Mouse (Mus musculus) liver, embryonic 13.5 days (tissue): ENCODE results near the gene Adamts9. TPM values are rescaled to one million over a fixed set of nuclear protein-coding genes. Genes with fewer than 3 reads are reported as not detected.

Experiments
- ATAC-seq: fragments of 200-750 bp; cut with Nextera tagmentation; 2 replicates; pipeline ENCODE4 v1.8.0; 2017; ENCODE audit warnings: low read depth, mild to moderate bottlenecking, moderate number of reproducible peaks, moderate library complexity
- DNase-seq: peaks from one replicate; pipeline ENCODE4 v3.0.0; 2022
- H3K27ac ChIP-seq: fragments of 300-500 bp; sonication (generic); 2 replicates; pipeline ENCODE4 v1.5.1; 2015; ENCODE audit warnings: moderate library complexity, mild to moderate bottlenecking, inconsistent platforms
- H3K27me3 ChIP-seq: fragments of 300-500 bp; sonication (generic); 2 replicates; pipeline ENCODE4 v1.6.1; 2015; ENCODE audit warnings: mild to moderate bottlenecking, inconsistent platforms
- H3K36me3 ChIP-seq: fragments of 300-500 bp; sonication (generic); 2 replicates; pipeline ENCODE4 v1.6.1; 2015; ENCODE audit warnings: mild to moderate bottlenecking, inconsistent platforms
- H3K4me1 ChIP-seq: fragments of 300-500 bp; sonication (generic); replicated peaks from 2 replicates; pipeline ENCODE4 v1.6.1; 2015; ENCODE audit warnings: inconsistent platforms
- H3K4me2 ChIP-seq: fragments of 300-500 bp; sonication (generic); 2 replicates; pipeline ENCODE4 v1.6.1; 2015; ENCODE audit warnings: inconsistent platforms, mild to moderate bottlenecking, moderate library complexity
- H3K4me3 ChIP-seq: fragments of 300-500 bp; sonication (generic); replicated peaks from 2 replicates; pipeline ENCODE4 v1.5.1; 2015; ENCODE audit warnings: mild to moderate bottlenecking, inconsistent platforms
- H3K9ac ChIP-seq: fragments of 300-500 bp; sonication (generic); 2 replicates; pipeline ENCODE4 v1.6.1; 2015; ENCODE audit warnings: mild to moderate bottlenecking, inconsistent platforms
- H3K9me3 ChIP-seq: fragments of 300-500 bp; sonication (generic); replicated peaks from 2 replicates; pipeline ENCODE4 v1.6.1; 2016; ENCODE audit warnings: inconsistent platforms
- WGBS: fragments of 180-500 bp; shearing (Covaris S2); methylation state at CpG from one replicate; pipeline ENCODE4 v1.1.7; 2015; ENCODE audit not compliant: insufficient replicate concordance; 5-methylcytosine and 5-hydroxymethylcytosine counted together
- polyA plus RNA-seq: library from polyadenylated mRNA; unstranded; fragments of >200 nt; fragmentation: Nextera tagmentation; extraction: Ambion mirVana; gene quantifications from 2 replicates; pipeline ENCODE4 v1.2.1, GENCODE M21; 2015

Gene Adamts9
- polyA plus RNA-seq, 1 experiment from 2014 or later = 0.91 TPM

- no peak overlapping the region for H3K27ac ChIP-seq
- no peak for DNase-seq
- no peaks in the 10 kb centered on the region for H3K9me3 ChIP-seq
- ATAC-seq = no peak
- H3K36me3 ChIP-seq = no peaks in the 10 kb centered on the region
- 86% methylated on average over 11 of the region's 11 CpGs for whole genome bisulfite sequencing
- H3K27me3 ChIP-seq = no peaks in the 10 kb centered on the region
- H3K4me1 ChIP-seq = no peaks in the 10 kb centered on the region
- H3K4me2 ChIP-seq = no peak overlapping the region
- H3K4me3 ChIP-seq = no peak overlapping the region
- no peak overlapping the region for H3K9ac ChIP-seq
Measured at GRCm38 (mm10) chr6:92802421-92802820, 140.9 kb downstream of the Adamts9 start.

- Histone ChIP-seq H3K4me1 (no peaks in the 10 kb centered on the region), H3K4me2 (no peak overlapping the region), H3K27ac (no peak overlapping the region), H3K4me3 (no peak overlapping the region), H3K27me3 (no peaks in the 10 kb centered on the region), H3K36me3 (no peaks in the 10 kb centered on the region), H3K9ac (no peak overlapping the region), H3K9me3 (no peaks in the 10 kb centered on the region)
- 66% methylated on average over 2 of the region's 2 CpGs for WGBS
- ATAC-seq (no peak), DNase-seq (no peak)
Measured at GRCm38 (mm10) chr6:92801462-92801861, 141.8 kb downstream of the Adamts9 start.

DNA sequence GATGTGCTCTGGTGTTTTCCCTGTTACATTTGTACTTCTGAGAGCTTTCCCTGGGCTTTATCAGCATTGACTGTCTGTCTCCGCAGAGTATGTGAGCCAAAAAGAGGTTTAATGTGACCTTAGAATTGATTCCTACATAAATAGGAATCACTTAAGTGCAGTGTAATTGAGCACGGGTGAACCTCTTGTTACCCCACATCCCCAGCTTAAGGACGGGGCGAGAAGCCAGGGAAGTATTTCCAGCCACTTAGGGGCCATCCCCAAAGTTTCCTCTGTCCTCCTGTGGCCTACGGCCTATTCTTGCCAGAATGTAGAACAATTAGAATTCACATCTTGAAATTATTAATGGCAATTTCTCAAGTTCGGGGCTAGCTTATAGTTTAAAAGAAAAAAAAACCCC, 149.5 kb downstream of the Adamts9 start:
- Histone ChIP-seq H3K27ac (no peak overlapping the region), H3K4me3 (no peak overlapping the region), H3K9me3 (no peaks in the 10 kb centered on the region), H3K4me1 (no peaks in the 10 kb centered on the region), H3K9ac (no peak overlapping the region), H3K36me3 (no peaks in the 10 kb centered on the region), H3K4me2 (no peak overlapping the region), H3K27me3 (no peaks in the 10 kb centered on the region)
- 67% methylated on average over 6 of the region's 6 CpGs for WGBS
- ATAC-seq (no peak), DNase-seq (no peak)

GRCm38 (mm10) chr6:92787376-92787712, 155.9 kb downstream of the Adamts9 start:
- Histone ChIP-seq H3K27me3 (peaks cover 19% of the 10 kb centered on the region), H3K4me3 (no peak overlapping the region), H3K9ac (no peak overlapping the region), H3K27ac (no peak overlapping the region), H3K36me3 (no peaks in the 10 kb centered on the region), H3K9me3 (no peaks in the 10 kb centered on the region), H3K4me2 (no peak overlapping the region), H3K4me1 (no peaks in the 10 kb centered on the region)
- peak; percentile 14 for DNase-seq
- no peak for ATAC-seq
- WGBS = 3% methylated on average over 11 of the region's 12 CpGs

DNA sequence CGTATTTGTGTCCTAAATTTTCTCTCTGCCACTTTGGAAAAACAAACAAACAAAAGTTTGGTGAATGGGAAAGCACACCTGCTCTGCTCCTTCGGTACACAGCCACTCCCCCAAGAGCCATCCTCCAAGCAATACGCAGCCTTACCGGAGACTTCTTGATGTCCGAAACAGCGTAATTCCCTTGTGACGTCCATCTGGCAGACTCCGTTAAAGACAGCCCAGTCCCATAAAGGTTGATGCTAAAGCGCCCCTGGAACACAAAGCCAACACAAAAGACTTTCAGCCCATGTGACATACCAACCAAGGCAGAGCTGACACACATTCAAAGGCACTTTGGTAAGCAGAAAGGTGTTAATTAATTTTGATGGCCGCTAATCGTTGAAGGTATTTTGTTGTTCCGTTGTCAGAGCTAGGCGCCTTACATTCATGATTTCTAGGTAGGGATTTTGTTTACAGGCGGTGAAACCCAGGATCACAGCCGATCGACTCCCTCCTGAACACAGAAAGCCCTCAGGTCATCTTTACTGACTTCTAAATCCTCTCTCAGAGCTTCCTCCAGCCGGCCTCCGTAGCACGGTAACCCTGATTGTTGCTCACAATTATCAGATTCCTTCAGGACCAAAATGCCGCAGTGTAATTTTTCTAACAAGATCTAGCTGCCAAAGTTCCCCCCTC, 156.5 kb downstream of the Adamts9 start:
- Histone ChIP-seq H3K9ac (no peak overlapping the region), H3K4me2 (no peak overlapping the region), H3K4me3 (no peak overlapping the region), H3K27ac (no peak overlapping the region), H3K27me3 (peaks cover 19% of the 10 kb centered on the region), H3K36me3 (no peaks in the 10 kb centered on the region), H3K9me3 (no peaks in the 10 kb centered on the region), H3K4me1 (no peaks in the 10 kb centered on the region)
- WGBS = 14% methylated on average over 20 of the region's 20 CpGs
- ATAC-seq (no peak), DNase-seq (no peak)

DNA sequence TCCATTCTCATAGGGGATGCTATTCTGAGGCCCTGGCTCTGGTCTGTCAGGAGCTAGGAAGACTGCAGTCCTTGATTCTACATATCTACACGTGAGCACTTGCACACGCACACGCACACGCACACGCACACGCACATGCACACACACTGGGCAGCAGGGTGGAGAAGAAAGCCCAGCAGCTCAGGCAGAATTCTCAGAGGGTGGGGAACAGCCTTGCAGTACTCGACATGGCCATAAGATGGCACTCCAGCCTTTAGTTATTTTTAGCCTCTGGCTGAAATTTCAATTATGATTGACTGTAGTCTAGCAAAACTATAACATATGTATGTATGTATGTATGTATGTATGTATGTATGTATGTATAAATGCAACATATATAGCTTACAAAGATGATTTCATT, 158.5 kb downstream of the Adamts9 start:
- no peak for DNase-seq
- Histone ChIP-seq H3K9me3 (no peaks in the 10 kb centered on the region), H3K4me3 (no peak overlapping the region), H3K36me3 (no peaks in the 10 kb centered on the region), H3K9ac (no peak overlapping the region), H3K27ac (no peak overlapping the region), H3K4me2 (no peak overlapping the region), H3K27me3 (peaks cover 19% of the 10 kb centered on the region), H3K4me1 (no peaks in the 10 kb centered on the region)
- no peak for ATAC-seq
- WGBS = 13% methylated on average over 7 of the region's 7 CpGs

- Histone ChIP-seq H3K36me3 (no peaks in the 10 kb centered on the region), H3K27me3 (peaks cover 12% of the 10 kb centered on the region), H3K4me1 (no peaks in the 10 kb centered on the region), H3K27ac (no peak overlapping the region), H3K4me2 (no peak overlapping the region), H3K9ac (no peak overlapping the region), H3K9me3 (no peaks in the 10 kb centered on the region), H3K4me3 (no peak overlapping the region)
- DNase-seq = no peak
- WGBS = 74% methylated on average over 6 of the region's 6 CpGs
- ATAC-seq = no peak
Measured at GRCm38 (mm10) chr6:92781446-92781845, 161.8 kb downstream of the Adamts9 start.

DNA sequence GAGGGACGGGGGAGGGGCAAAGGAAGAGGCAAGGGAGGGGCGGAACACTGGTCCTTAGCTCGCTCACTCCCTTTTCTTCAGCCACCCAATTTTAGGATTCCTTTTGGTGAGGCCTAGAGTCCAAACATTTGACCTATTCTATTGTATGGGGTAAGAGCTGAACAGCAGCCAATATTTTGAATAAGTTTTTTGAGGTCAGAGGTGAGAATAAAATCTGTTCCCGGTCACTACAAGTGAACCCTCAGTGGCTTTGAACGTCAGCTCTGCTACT, 163.4 kb downstream of the Adamts9 start:
- Histone ChIP-seq H3K27me3 (no peaks in the 10 kb centered on the region), H3K4me1 (no peaks in the 10 kb centered on the region), H3K9ac (no peak overlapping the region), H3K36me3 (no peaks in the 10 kb centered on the region), H3K4me2 (no peak overlapping the region), H3K4me3 (no peak overlapping the region), H3K9me3 (no peaks in the 10 kb centered on the region), H3K27ac (no peak overlapping the region)
- ATAC-seq = no peak
- no peak for DNase-seq
- 45% methylated on average over 5 of the region's 5 CpGs for WGBS

DNA sequence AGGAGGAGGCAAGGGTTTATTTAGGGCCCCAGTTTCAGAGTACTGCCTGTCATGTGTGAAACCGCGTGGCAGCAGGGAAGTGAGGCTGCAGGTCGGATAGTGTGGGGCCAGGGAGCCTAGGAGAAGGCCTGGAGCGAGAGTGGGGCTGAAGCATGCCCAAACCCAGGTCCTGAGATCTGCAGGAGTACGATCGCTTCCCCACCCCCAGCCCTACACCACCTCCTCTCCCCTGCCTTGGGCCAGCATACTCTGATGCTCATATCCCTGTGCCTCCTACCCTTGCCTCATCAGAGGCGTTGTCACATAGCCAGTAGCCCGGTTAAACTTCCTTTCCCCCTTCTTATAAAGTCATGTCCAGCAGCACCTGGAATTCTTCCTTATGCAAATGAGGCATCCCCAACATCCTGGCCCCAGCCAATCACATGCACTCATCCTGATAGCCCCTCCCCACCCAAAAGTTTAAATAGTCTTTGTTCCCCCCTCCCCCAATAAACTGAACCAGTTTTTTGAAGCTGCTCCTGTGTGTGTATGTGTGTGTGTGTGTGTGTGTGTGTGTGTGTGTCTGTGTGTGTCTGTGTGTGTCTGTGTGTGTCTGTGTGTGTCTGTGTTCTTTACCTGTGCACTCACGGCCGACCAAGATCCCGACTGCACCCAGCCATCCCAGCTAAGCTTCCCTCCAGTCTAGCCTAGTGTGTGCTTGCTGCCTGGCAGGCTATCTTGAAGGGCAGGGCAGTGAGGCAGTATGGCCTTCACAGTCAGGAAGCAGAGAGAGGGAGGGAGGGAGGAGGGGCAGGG, 164.0 kb downstream of the Adamts9 start:
- Histone ChIP-seq H3K4me3 (no peak overlapping the region), H3K4me2 (no peak overlapping the region), H3K9ac (no peak overlapping the region), H3K36me3 (no peaks in the 10 kb centered on the region), H3K9me3 (no peaks in the 10 kb centered on the region), H3K27me3 (no peaks in the 10 kb centered on the region), H3K4me1 (no peaks in the 10 kb centered on the region), H3K27ac (no peak overlapping the region)
- DNase-seq = no peak
- ATAC-seq = no peak; the same call in 1 of the 2 replicates
- 60% methylated on average over 11 of the region's 11 CpGs for WGBS

- Histone ChIP-seq H3K4me2 (no peak overlapping the region), H3K4me1 (no peaks in the 10 kb centered on the region), H3K27me3 (no peaks in the 10 kb centered on the region), H3K36me3 (no peaks in the 10 kb centered on the region), H3K9me3 (no peaks in the 10 kb centered on the region), H3K27ac (no peak overlapping the region), H3K4me3 (no peak overlapping the region), H3K9ac (no peak overlapping the region)
- ATAC-seq (no peak), DNase-seq (no peak)
- WGBS = 39% methylated on average over 2 of the region's 2 CpGs
Measured at GRCm38 (mm10) chr6:92776356-92776755, 166.9 kb downstream of the Adamts9 start.

GRCm38 (mm10) chr6:92762372-92762771, 180.9 kb downstream of the Adamts9 start:
- Histone ChIP-seq H3K36me3 (no peaks in the 10 kb centered on the region), H3K4me1 (no peaks in the 10 kb centered on the region), H3K27ac (no peak overlapping the region), H3K4me3 (no peak overlapping the region), H3K27me3 (no peaks in the 10 kb centered on the region), H3K4me2 (no peak overlapping the region), H3K9ac (no peak overlapping the region), H3K9me3 (no peaks in the 10 kb centered on the region)
- no peak for DNase-seq
- ATAC-seq = no peak
- 39% methylated on average over 3 of the region's 3 CpGs for WGBS

DNA sequence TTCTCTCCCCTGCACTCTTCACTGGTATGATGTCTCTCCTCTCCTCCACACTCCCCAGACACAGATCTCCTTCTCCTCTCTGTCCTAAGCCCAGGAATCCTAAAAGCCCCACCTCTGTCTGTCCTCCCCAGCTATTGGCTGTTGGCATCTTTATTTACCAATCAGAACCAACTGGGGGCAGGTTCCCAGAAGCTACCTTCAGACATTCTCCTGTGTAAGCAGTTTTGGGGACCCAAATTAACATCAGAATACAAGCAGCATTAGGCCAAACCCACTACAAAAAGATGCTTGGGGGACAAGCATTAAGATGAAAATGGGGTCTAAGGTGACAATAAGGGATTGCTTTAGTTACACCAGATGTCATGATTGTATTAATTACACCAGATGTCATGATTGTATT, 183.7 kb downstream of the Adamts9 start:
- no peak overlapping the region for H3K9ac ChIP-seq
- no peaks in the 10 kb centered on the region for H3K4me1 ChIP-seq
- no peak overlapping the region for H3K27ac ChIP-seq
- no peak overlapping the region for H3K4me2 ChIP-seq
- H3K36me3 ChIP-seq = no peaks in the 10 kb centered on the region
- no peak for ATAC-seq
- no peak for DNase-seq
- H3K9me3 ChIP-seq = no peaks in the 10 kb centered on the region
- H3K4me3 ChIP-seq = no peak overlapping the region
- H3K27me3 ChIP-seq = no peaks in the 10 kb centered on the region
